ENCODE assay signal across 30 mouse cellular contexts in the genomic region with DNA sequence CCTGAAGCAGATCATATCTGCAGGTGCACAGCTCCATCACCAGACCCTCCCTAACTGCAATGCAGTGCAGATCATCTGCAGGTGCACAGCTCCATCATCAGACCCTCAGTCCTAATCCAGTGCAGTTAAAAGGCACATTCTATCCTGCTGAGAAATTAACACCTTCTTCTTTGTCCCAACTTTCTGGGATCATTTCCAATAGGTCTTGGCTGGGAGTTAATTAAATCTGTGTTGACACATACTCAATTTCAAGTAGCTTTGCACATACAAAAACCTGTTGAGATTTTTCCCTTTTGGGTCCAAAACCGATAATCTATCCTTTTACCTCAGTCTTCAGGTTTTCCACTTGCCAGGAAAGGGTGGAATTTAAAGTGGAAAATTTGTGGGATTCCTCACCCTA.
"Had no signal": no experiment of that assay in that cellular context is flagged by ENCODE, and none has a peak within 500 bp of the region (broad histone marks: within the 10 kb centered on the region; RNA-seq: fewer than 3 reads in every experiment).

No protein-coding gene starts in this region.

- H3K4me3 ChIP-seq: gastrocnemius, adult 2 months; heart, adult 2 months; heart, embryonic 13.5 days; heart, embryonic 15.5 days; hindbrain, embryonic 13.5 days; hindbrain, embryonic 15.5 days; kidney, embryonic 15.5 days; layer of hippocampus, adult 2 months; left cerebral cortex, adult 2 months; limb, embryonic 10.5 days; limb, embryonic 12.5 days; liver, embryonic 13.5 days; liver, embryonic 15.5 days had no signal

- H3K9me3 ChIP-seq: heart, embryonic 13.5 days; heart, embryonic 15.5 days; hindbrain, embryonic 13.5 days; hindbrain, embryonic 15.5 days; kidney, embryonic 15.5 days; limb, embryonic 10.5 days; limb, embryonic 12.5 days; liver, embryonic 13.5 days; liver, embryonic 15.5 days had no signal

- H3K4me1 ChIP-seq: kidney, embryonic 15.5 days; limb, embryonic 12.5 days; liver, embryonic 13.5 days; liver, embryonic 15.5 days had no signal

- H3K27me3 ChIP-seq: heart, embryonic 13.5 days; heart, embryonic 15.5 days; hindbrain, embryonic 13.5 days; hindbrain, embryonic 15.5 days; limb, embryonic 12.5 days; liver, embryonic 13.5 days; liver, embryonic 15.5 days had no signal

- H3K36me3 ChIP-seq: heart, embryonic 13.5 days; heart, embryonic 15.5 days; hindbrain, embryonic 13.5 days; hindbrain, embryonic 15.5 days; kidney, embryonic 15.5 days; limb, embryonic 10.5 days; limb, embryonic 12.5 days; liver, embryonic 13.5 days; liver, embryonic 15.5 days had no signal

- H3K27ac ChIP-seq: gastrocnemius, adult 2 months; heart, adult 2 months; heart, embryonic 13.5 days; heart, embryonic 15.5 days; hindbrain, embryonic 13.5 days; hindbrain, embryonic 15.5 days; hindbrain, postnatal 0 days; kidney, embryonic 15.5 days; kidney, postnatal 0 days; layer of hippocampus, adult 2 months; left cerebral cortex, adult 2 months; limb, embryonic 10.5 days; limb, embryonic 12.5 days; liver, embryonic 13.5 days; liver, embryonic 15.5 days had no signal

- ATAC-seq: hindbrain, postnatal 0 days; intestine, embryonic 16.5 days; liver, postnatal 0 days had no signal

- DNase-seq: gastrocnemius, adult 2 months; gastrocnemius, postnatal 10 days; gastrocnemius, postnatal 25 days; heart, adult 11 months; heart, adult 2 months; heart, postnatal 14 days; heart, postnatal 36 days; kidney, adult 11 months; kidney, adult 2 months; kidney, adult 9 months; kidney, postnatal 25 days; kidney, postnatal 4 days; liver; liver, embryonic 13.5 days; liver, postnatal 0 days had no signal

- H3K4me2 ChIP-seq: heart, embryonic 11.5 days; heart, embryonic 13.5 days; heart, embryonic 15.5 days; hindbrain, embryonic 13.5 days; hindbrain, embryonic 15.5 days; kidney, embryonic 15.5 days; limb, embryonic 12.5 days; liver, embryonic 11.5 days; liver, embryonic 13.5 days; liver, embryonic 15.5 days had no signal

- H3K9ac ChIP-seq: heart, embryonic 13.5 days; heart, embryonic 15.5 days; hindbrain, embryonic 13.5 days; hindbrain, embryonic 15.5 days; kidney, embryonic 15.5 days; limb, embryonic 12.5 days; liver, embryonic 13.5 days; liver, embryonic 15.5 days; liver, postnatal 0 days had no signal
